Mouse (Mus musculus): Measurements from ENCODE around the gene Anapc11. TPM values are rescaled to one million over a fixed set of nuclear protein-coding genes. Genes with fewer than 3 reads are reported as not detected.

Gene Anapc11
- polyA plus RNA-seq, 1 experiment from 2014 or later, result 244 TPM

- 82% methylated on average over 10 of the region's 10 CpGs for WGBS
- H3K9ac ChIP-seq (ENCODE audit: low read length), result no peak overlapping the region
- no peak overlapping the region for H3K4me2 ChIP-seq (ENCODE audit: low read length)
- H3K9me3 ChIP-seq (ENCODE audit: control insufficient read depth, low read length), result no peaks in the 10 kb centered on the region
- H3K27me3 ChIP-seq (replicated peaks; ENCODE audit: control insufficient read depth, insufficient read depth, low read length), result no peaks in the 10 kb centered on the region
- peaks cover 25% of the 10 kb centered on the region for H3K4me1 ChIP-seq (replicated peaks; ENCODE audit: control insufficient read depth, insufficient read depth, low read length)
- H3K27ac ChIP-seq (ENCODE audit: low read depth), result no peak overlapping the region
- DNase-seq (ENCODE audit: low spot score), result no peak
- H3K4me3 ChIP-seq (ENCODE audit: low read depth, low read length), result no peak overlapping the region
- no peak for ATAC-seq (replicated peaks; ENCODE audit: low FRiP score, low TSS enrichment, low read depth)
- H3K36me3 ChIP-seq (ENCODE audit: control insufficient read depth, insufficient read depth, low read length), result peaks cover 35% of the 10 kb centered on the region
Observed at GRCm38 (mm10) chr11:120578024-120578693, 20.1 kb upstream of the Anapc11 start.

- DNase-seq (ENCODE audit: low spot score) (no peak), ATAC-seq (replicated peaks; ENCODE audit: low FRiP score, low TSS enrichment, low read depth) (no peak)
- WGBS, result 79% methylated on average over 11 of the region's 11 CpGs
- Histone ChIP-seq H3K4me2 (ENCODE audit: low read length) (no peak overlapping the region), H3K36me3 (ENCODE audit: control insufficient read depth, insufficient read depth, low read length) (peaks cover 35% of the 10 kb centered on the region), H3K27ac (ENCODE audit: low read depth) (no peak overlapping the region), H3K27me3 (replicated peaks; ENCODE audit: control insufficient read depth, insufficient read depth, low read length) (no peaks in the 10 kb centered on the region), H3K9me3 (ENCODE audit: control insufficient read depth, low read length) (peaks cover under 1% of the 10 kb centered on the region; the same call in 1 of the 2 replicates), H3K4me3 (ENCODE audit: low read depth, low read length) (no peak overlapping the region), H3K4me1 (replicated peaks; ENCODE audit: control insufficient read depth, insufficient read depth, low read length) (peaks cover 25% of the 10 kb centered on the region), H3K9ac (ENCODE audit: low read length) (no peak overlapping the region)
Observed at GRCm38 (mm10) chr11:120578694-120579243, 19.5 kb upstream of the Anapc11 start.

- WGBS, result 49% methylated on average over 15 of the region's 15 CpGs
- peaks cover 4% of the 10 kb centered on the region; the same call in 1 of the 2 replicates for H3K9me3 ChIP-seq (ENCODE audit: control insufficient read depth, low read length)
- no peak overlapping the region for H3K9ac ChIP-seq (ENCODE audit: low read length)
- H3K27me3 ChIP-seq (replicated peaks; ENCODE audit: control insufficient read depth, insufficient read depth, low read length), result no peaks in the 10 kb centered on the region
- H3K4me2 ChIP-seq (ENCODE audit: low read length), result peak overlapping the region; percentile 97
- H3K4me1 ChIP-seq (replicated peaks; ENCODE audit: control insufficient read depth, insufficient read depth, low read length), result peaks cover 20% of the 10 kb centered on the region
- peak; percentile 96 for DNase-seq (ENCODE audit: low spot score)
- no peak for ATAC-seq (replicated peaks; ENCODE audit: low FRiP score, low TSS enrichment, low read depth)
- peak overlapping the region; percentile 89 for H3K4me3 ChIP-seq (ENCODE audit: low read depth, low read length)
- peaks cover 38% of the 10 kb centered on the region for H3K36me3 ChIP-seq (ENCODE audit: control insufficient read depth, insufficient read depth, low read length)
- H3K27ac ChIP-seq (ENCODE audit: low read depth), result no peak overlapping the region
Observed at GRCm38 (mm10) chr11:120579316-120580107, 18.7 kb upstream of the Anapc11 start.

GRCm38 (mm10) chr11:120580190-120580589 lies 18.0 kb upstream of the Anapc11 start:
- Histone ChIP-seq H3K4me3 (ENCODE audit: low read depth, low read length) (peak overlapping the region; percentile 89), H3K9ac (ENCODE audit: low read length) (peak overlapping the region; percentile 93), H3K36me3 (ENCODE audit: control insufficient read depth, insufficient read depth, low read length) (peaks cover 42% of the 10 kb centered on the region), H3K4me1 (replicated peaks; ENCODE audit: control insufficient read depth, insufficient read depth, low read length) (peaks cover 19% of the 10 kb centered on the region), H3K27me3 (replicated peaks; ENCODE audit: control insufficient read depth, insufficient read depth, low read length) (no peaks in the 10 kb centered on the region), H3K27ac (ENCODE audit: low read depth) (peak overlapping the region; percentile 91; the same call in 1 of the 2 replicates), H3K4me2 (ENCODE audit: low read length) (peak overlapping the region; percentile 97), H3K9me3 (ENCODE audit: control insufficient read depth, low read length) (peaks cover 4% of the 10 kb centered on the region; the same call in 1 of the 2 replicates)
- DNase-seq (ENCODE audit: low spot score), result peak; percentile 59
- no peak for ATAC-seq (replicated peaks; ENCODE audit: low FRiP score, low TSS enrichment, low read depth)
- 55% methylated on average over 7 of the region's 7 CpGs for WGBS

- Histone ChIP-seq H3K27me3 (replicated peaks; ENCODE audit: control insufficient read depth, insufficient read depth, low read length) (no peaks in the 10 kb centered on the region), H3K27ac (ENCODE audit: low read depth) (peak overlapping the region; percentile 91), H3K4me1 (replicated peaks; ENCODE audit: control insufficient read depth, insufficient read depth, low read length) (peaks cover 19% of the 10 kb centered on the region), H3K4me2 (ENCODE audit: low read length) (peak overlapping the region; percentile 97), H3K36me3 (ENCODE audit: control insufficient read depth, insufficient read depth, low read length) (peaks cover 49% of the 10 kb centered on the region), H3K9me3 (ENCODE audit: control insufficient read depth, low read length) (peaks cover 4% of the 10 kb centered on the region; the same call in 1 of the 2 replicates), H3K4me3 (ENCODE audit: low read depth, low read length) (peak overlapping the region; percentile 89), H3K9ac (ENCODE audit: low read length) (peak overlapping the region; percentile 93)
- under 1% methylated on average over 29 of the region's 44 CpGs for WGBS
- peak; percentile 36; the same call in 1 of the 2 replicates for ATAC-seq (replicated peaks; ENCODE audit: low FRiP score, low TSS enrichment, low read depth)
- DNase-seq (ENCODE audit: low spot score), result peak; percentile 74
Observed at GRCm38 (mm10) chr11:120580871-120581331, 17.3 kb upstream of the Anapc11 start.

- no peaks in the 10 kb centered on the region for H3K27me3 ChIP-seq (replicated peaks; ENCODE audit: control insufficient read depth, insufficient read depth, low read length)
- H3K4me2 ChIP-seq (ENCODE audit: low read length), result peak within 1 kb of the TSS; percentile 97
- peak; percentile 93 for DNase-seq (ENCODE audit: low spot score)
- peak within 1 kb of the TSS; percentile 91 for H3K27ac ChIP-seq (ENCODE audit: low read depth)
- H3K4me1 ChIP-seq (replicated peaks; ENCODE audit: control insufficient read depth, insufficient read depth, low read length), result peaks cover 19% of the 10 kb centered on the region
- peak within 1 kb of the TSS; percentile 89 for H3K4me3 ChIP-seq (ENCODE audit: low read depth, low read length)
- peak within 1 kb of the TSS; percentile 93 for H3K9ac ChIP-seq (ENCODE audit: low read length)
- peaks cover 57% of the 10 kb centered on the region for H3K36me3 ChIP-seq (ENCODE audit: control insufficient read depth, insufficient read depth, low read length)
- WGBS, result 4% methylated on average over 67 of the region's 75 CpGs
- peaks cover 4% of the 10 kb centered on the region; the same call in 1 of the 2 replicates for H3K9me3 ChIP-seq (ENCODE audit: control insufficient read depth, low read length)
- peak; percentile 42 for ATAC-seq (replicated peaks; ENCODE audit: low FRiP score, low TSS enrichment, low read depth)
Observed at GRCm38 (mm10) chr11:120581490-120582267, 16.5 kb upstream of the Anapc11 start, which contains the start of gene Arhgdia. Arhgdia (minus strand) TSS chr11:120581624.

GRCm38 (mm10) chr11:120582268-120582981 lies 15.8 kb upstream of the Anapc11 start:
- WGBS, result 72% methylated on average over 8 of the region's 8 CpGs

More at GRCm38 (mm10) chr11:120582268-120582981, 15.8 kb upstream of the Anapc11 start:
- H3K9me3 ChIP-seq (ENCODE audit: control insufficient read depth, low read length), result peaks cover 4% of the 10 kb centered on the region; the same call in 1 of the 2 replicates
- H3K27me3 ChIP-seq (replicated peaks; ENCODE audit: control insufficient read depth, insufficient read depth, low read length), result no peaks in the 10 kb centered on the region
- peak overlapping the region; percentile 97 for H3K4me2 ChIP-seq (ENCODE audit: low read length)
- peak overlapping the region; percentile 93 for H3K9ac ChIP-seq (ENCODE audit: low read length)
- H3K27ac ChIP-seq (ENCODE audit: low read depth), result peak overlapping the region; percentile 91
- H3K36me3 ChIP-seq (ENCODE audit: control insufficient read depth, insufficient read depth, low read length), result peaks cover 57% of the 10 kb centered on the region
- no peak for DNase-seq (ENCODE audit: low spot score)
- H3K4me3 ChIP-seq (ENCODE audit: low read depth, low read length), result peak overlapping the region; percentile 89
- peaks cover 19% of the 10 kb centered on the region for H3K4me1 ChIP-seq (replicated peaks; ENCODE audit: control insufficient read depth, insufficient read depth, low read length)
- ATAC-seq (replicated peaks; ENCODE audit: low FRiP score, low TSS enrichment, low read depth), result no peak

All from intestine, embryonic 14.5 days (tissue).